Mouse (Mus musculus) adrenal gland, postnatal 25 days (tissue): Measurements from ENCODE around the gene Cenpk. TPM values are rescaled to one million over a fixed set of nuclear protein-coding genes. Genes with fewer than 3 reads are reported as not detected.

Source experiments
- total RNA-seq: library from RNA; stranded (reverse); gene quantifications from 2 replicates; pipeline ENCODE4 v1.2.3, GENCODE M21; 2021

Gene Cenpk
- total RNA-seq, 1 experiment from 2014 or later, result 3.3 TPM

Other genes starting within 250 kb of the Cenpk start
- 19.0 and 22.8 TPM in 2 replicates for gene Nln, start 119.0 kb upstream of the Cenpk start, total RNA-seq
- gene Sgtb, start 118.9 kb upstream of the Cenpk start, total RNA-seq, result 5.1 and 5.2 TPM in 2 replicates
- gene Trappc13, start 50.1 kb upstream of the Cenpk start, total RNA-seq, result 55.4 and 61.0 TPM in 2 replicates
- 18.3 and 23.2 TPM in 2 replicates for gene Trim23, start 49.8 kb upstream of the Cenpk start, total RNA-seq
- gene Ppwd1, start 232 bp downstream of the Cenpk start, total RNA-seq, result 17.3 and 17.8 TPM in 2 replicates
- gene Adamts6, start 59.2 kb downstream of the Cenpk start, total RNA-seq, result 3.8 and 4.2 TPM in 2 replicates